Mouse (Mus musculus) hindbrain, embryonic 15.5 days (tissue): ENCODE measurements around the gene Fkbp14. TPM values are rescaled to one million over a fixed set of nuclear protein-coding genes. Genes with fewer than 3 reads are reported as not detected.

Source experiments
- ATAC-seq: fragments of 200-750 bp; cut with Nextera tagmentation; 2 replicates; pipeline ENCODE4 v1.8.0; 2017; ENCODE audit warnings: low read depth, moderate number of reproducible peaks, moderate TSS enrichment; ENCODE audit not compliant: low FRiP score
- H3K27ac ChIP-seq: fragments of 300-500 bp; sonication (generic); replicated peaks from 2 replicates; pipeline ENCODE4 v1.5.1; 2015; ENCODE audit warnings: mild to moderate bottlenecking, inconsistent platforms
- H3K27me3 ChIP-seq: fragments of 300-500 bp; sonication (generic); 2 replicates; pipeline ENCODE4 v1.6.1; 2015; ENCODE audit warnings: control low read depth, inconsistent platforms
- H3K36me3 ChIP-seq: fragments of 300-500 bp; sonication (generic); 2 replicates; pipeline ENCODE4 v1.6.1; 2015; ENCODE audit warnings: control low read depth, inconsistent platforms
- H3K4me1 ChIP-seq: fragments of 300-500 bp; sonication (generic); replicated peaks from 2 replicates; pipeline ENCODE4 v1.6.1; 2015; ENCODE audit warnings: control low read depth, inconsistent platforms
- H3K4me2 ChIP-seq: fragments of 300-500 bp; sonication (generic); 2 replicates; pipeline ENCODE4 v1.6.1; 2015; ENCODE audit warnings: moderate library complexity, mild to moderate bottlenecking, inconsistent platforms
- H3K4me3 ChIP-seq: fragments of 300-500 bp; sonication (generic); 2 replicates; pipeline ENCODE4 v1.5.1; 2015; ENCODE audit warnings: mild to moderate bottlenecking, inconsistent platforms
- H3K9ac ChIP-seq: fragments of 300-500 bp; sonication (generic); 2 replicates; pipeline ENCODE4 v1.6.1; 2015; ENCODE audit warnings: inconsistent platforms
- H3K9me3 ChIP-seq: fragments of 300-500 bp; sonication (generic); 2 replicates; pipeline ENCODE4 v1.6.1; 2016; ENCODE audit warnings: control low read depth, inconsistent platforms
- WGBS: fragments of 180-500 bp; shearing (Covaris S2); methylation state at CpG from one replicate; pipeline ENCODE4 v1.1.7; 2015; 5-methylcytosine and 5-hydroxymethylcytosine counted together
- polyA plus RNA-seq: library from polyadenylated mRNA; unstranded; fragments of >200 nt; fragmentation: Nextera tagmentation; extraction: Ambion mirVana; gene quantifications from 2 replicates; pipeline ENCODE4 v1.2.1, GENCODE M21; 2015

The Fkbp14 gene
- polyA plus RNA-seq, result 9.2 and 9.8 TPM in 2 replicates

GRCm38 (mm10) chr6:54597208-54597607 lies at the start of gene Fkbp14:
TSS of gene Fkbp14 (minus strand) at chr6:54597308.
- ATAC-seq, result no peak
- no peak within 1 kb of the TSS for H3K9ac ChIP-seq

GRCm38 (mm10) chr6:54643181-54643580 lies 46.1 kb upstream of the Fkbp14 start:
- H3K36me3 ChIP-seq, result peaks cover 18% of the 10 kb centered on the region; the same call in 1 of the 2 replicates
- no peak overlapping the region for H3K4me3 ChIP-seq
- H3K4me2 ChIP-seq, result no peak overlapping the region
- no peaks in the 10 kb centered on the region for H3K27me3 ChIP-seq
- 93% methylated on average over 4 of the region's 4 CpGs for WGBS
- ATAC-seq, result no peak
- no peaks in the 10 kb centered on the region for H3K9me3 ChIP-seq
- no peaks in the 10 kb centered on the region for H3K4me1 ChIP-seq
- no peak overlapping the region for H3K27ac ChIP-seq
- H3K9ac ChIP-seq, result no peak overlapping the region

More at GRCm38 (mm10) chr6:54597208-54597607, at the start of gene Fkbp14:
- Histone ChIP-seq H3K27me3 (no peaks in the 10 kb centered on the region), H3K9me3 (no peaks in the 10 kb centered on the region), H3K4me2 (peak within 1 kb of the TSS; percentile 70), H3K36me3 (no peaks in the 10 kb centered on the region), H3K4me1 (peaks cover 37% of the 10 kb centered on the region), H3K27ac (no peak within 1 kb of the TSS), H3K4me3 (peak within 1 kb of the TSS; percentile 83)
- 73% methylated on average over 4 of the region's 4 CpGs for WGBS

- no peaks in the 10 kb centered on the region for H3K4me1 ChIP-seq
- 85% methylated on average over 2 of the region's 2 CpGs for WGBS
- H3K4me2 ChIP-seq, result no peak overlapping the region
- peaks cover 22% of the 10 kb centered on the region for H3K36me3 ChIP-seq
- no peak for ATAC-seq
- no peak overlapping the region for H3K9ac ChIP-seq
- H3K27ac ChIP-seq, result no peak overlapping the region
- H3K4me3 ChIP-seq, result no peak overlapping the region
- no peaks in the 10 kb centered on the region for H3K27me3 ChIP-seq
- no peaks in the 10 kb centered on the region for H3K9me3 ChIP-seq
Measured at GRCm38 (mm10) chr6:54641953-54642352, 44.8 kb upstream of the Fkbp14 start.

DNA sequence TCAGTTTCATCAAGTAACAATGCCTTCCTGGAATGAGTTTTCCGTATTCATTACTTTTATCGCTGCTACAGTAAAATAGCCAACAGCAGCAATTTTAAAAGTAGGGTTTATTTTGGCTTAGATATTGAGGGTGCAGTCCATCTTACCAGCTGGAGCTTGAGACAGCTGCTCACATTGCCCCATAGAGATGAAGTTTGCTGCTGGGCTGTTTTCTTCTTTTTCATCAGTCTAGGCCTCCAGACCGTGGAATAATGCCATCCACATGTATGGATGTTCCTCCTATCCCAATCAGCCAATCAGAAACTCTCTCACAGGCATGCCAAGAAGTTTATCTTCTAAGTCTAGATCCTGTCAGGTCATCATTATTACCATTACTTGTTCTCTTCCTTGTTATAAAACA lies 42.8 kb upstream of the Fkbp14 start:
- no peak for ATAC-seq
- 89% methylated on average over 3 of the region's 3 CpGs for WGBS
- no peaks in the 10 kb centered on the region for H3K9me3 ChIP-seq

DNA sequence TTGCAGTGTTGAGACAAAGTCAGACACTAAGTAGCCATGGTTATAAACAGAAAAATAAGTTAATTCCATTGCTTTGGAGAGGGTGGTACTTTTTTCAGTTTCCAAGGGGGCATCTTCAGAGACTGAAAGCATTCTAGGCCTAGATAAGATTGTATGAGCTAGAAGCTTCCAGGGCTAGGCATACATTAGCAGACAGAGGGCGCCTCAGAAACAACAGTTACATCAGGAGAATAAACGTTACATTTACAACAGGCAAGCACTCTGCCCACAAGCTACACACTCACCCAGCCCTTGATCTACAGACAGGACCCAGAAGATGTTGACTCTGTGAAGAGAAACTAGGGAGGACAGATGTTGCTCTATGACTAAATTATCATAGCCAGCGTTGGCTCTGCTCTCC lies 34.4 kb upstream of the Fkbp14 start:
- Histone ChIP-seq H3K4me1 (no peaks in the 10 kb centered on the region), H3K27me3 (no peaks in the 10 kb centered on the region)
- 50% methylated on average over 3 of the region's 3 CpGs for WGBS

More for the DNA sequence above, 42.8 kb upstream of the Fkbp14 start:
- no peaks in the 10 kb centered on the region for H3K4me1 ChIP-seq
- no peaks in the 10 kb centered on the region for H3K27me3 ChIP-seq
- H3K36me3 ChIP-seq, result peaks cover 27% of the 10 kb centered on the region
- no peak overlapping the region for H3K9ac ChIP-seq
- H3K27ac ChIP-seq, result no peak overlapping the region
- no peak overlapping the region for H3K4me3 ChIP-seq
- H3K4me2 ChIP-seq, result no peak overlapping the region

DNA sequence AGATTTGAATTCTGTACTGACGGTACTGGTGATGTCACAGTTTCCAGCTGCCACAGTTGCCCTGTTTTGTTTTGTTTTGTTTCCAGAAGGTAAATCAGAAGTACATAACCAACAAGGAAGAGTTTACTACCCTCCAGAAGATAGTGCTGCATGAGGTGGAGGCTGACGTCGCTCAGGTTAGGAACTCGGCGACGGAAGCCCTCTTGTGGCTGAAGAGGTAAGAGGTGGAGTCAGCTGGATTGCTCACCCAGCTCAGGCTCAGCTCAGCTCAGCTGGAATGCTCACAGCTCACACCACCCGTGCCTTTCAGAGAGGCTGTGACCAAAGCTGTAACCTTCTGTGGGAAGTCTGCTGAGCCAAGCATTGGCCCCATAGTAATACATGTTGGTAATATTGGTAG lies 32.6 kb upstream of the Fkbp14 start:
- no peaks in the 10 kb centered on the region for H3K27me3 ChIP-seq
- WGBS, result 35% methylated on average over 7 of the region's 7 CpGs
- H3K4me3 ChIP-seq, result no peak overlapping the region
- no peak overlapping the region for H3K9ac ChIP-seq
- H3K4me2 ChIP-seq, result no peak overlapping the region
- no peaks in the 10 kb centered on the region for H3K9me3 ChIP-seq
- H3K4me1 ChIP-seq, result no peaks in the 10 kb centered on the region
- H3K27ac ChIP-seq, result no peak overlapping the region
- peaks cover 42% of the 10 kb centered on the region for H3K36me3 ChIP-seq
- no peak for ATAC-seq

More for the DNA sequence above, 34.4 kb upstream of the Fkbp14 start:
- Histone ChIP-seq H3K4me3 (no peak overlapping the region), H3K4me2 (no peak overlapping the region), H3K27ac (no peak overlapping the region), H3K9me3 (no peaks in the 10 kb centered on the region), H3K36me3 (peaks cover 37% of the 10 kb centered on the region), H3K9ac (no peak overlapping the region)
- no peak for ATAC-seq

GRCm38 (mm10) chr6:54628381-54628780 lies 31.3 kb upstream of the Fkbp14 start:
- H3K4me3 ChIP-seq, result no peak overlapping the region
- H3K9ac ChIP-seq, result no peak overlapping the region
- no peak overlapping the region for H3K4me2 ChIP-seq
- ATAC-seq, result no peak
- H3K27ac ChIP-seq, result no peak overlapping the region
- H3K9me3 ChIP-seq, result no peaks in the 10 kb centered on the region
- no peaks in the 10 kb centered on the region for H3K27me3 ChIP-seq
- H3K36me3 ChIP-seq, result peaks cover 50% of the 10 kb centered on the region
- H3K4me1 ChIP-seq, result no peaks in the 10 kb centered on the region
- WGBS, result 93% methylated on average over 3 of the region's 3 CpGs

DNA sequence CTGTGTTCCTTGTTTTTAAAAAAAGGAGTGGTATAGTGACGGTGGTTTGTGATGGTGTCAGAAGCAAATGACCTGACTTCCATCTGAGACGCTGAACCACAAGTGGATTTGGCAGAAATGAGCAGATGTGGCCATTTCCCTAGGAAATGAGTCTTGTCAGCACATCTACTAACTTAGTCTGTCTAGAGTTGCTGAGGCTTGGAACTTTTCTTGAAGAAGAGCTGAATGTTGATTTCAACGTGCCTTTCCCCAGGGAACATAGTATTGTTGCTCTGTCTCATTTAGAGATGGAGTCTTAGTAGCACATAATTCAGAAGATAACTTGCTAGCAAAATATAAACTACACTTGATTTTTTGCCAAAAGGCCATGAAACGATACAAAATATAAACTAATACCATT lies 23.2 kb upstream of the Fkbp14 start:
- Histone ChIP-seq H3K9me3 (no peaks in the 10 kb centered on the region), H3K4me1 (no peaks in the 10 kb centered on the region), H3K4me2 (no peak overlapping the region), H3K9ac (no peak overlapping the region), H3K27ac (no peak overlapping the region), H3K4me3 (no peak overlapping the region), H3K27me3 (no peaks in the 10 kb centered on the region), H3K36me3 (peaks cover 33% of the 10 kb centered on the region; the same call in 1 of the 2 replicates)
- no peak for ATAC-seq
- WGBS, result 85% methylated on average over 4 of the region's 4 CpGs

- no peak overlapping the region for H3K9ac ChIP-seq
- H3K4me3 ChIP-seq, result no peak overlapping the region
- no peaks in the 10 kb centered on the region for H3K9me3 ChIP-seq
- H3K4me1 ChIP-seq, result no peaks in the 10 kb centered on the region
- no peak overlapping the region for H3K27ac ChIP-seq
- H3K27me3 ChIP-seq, result no peaks in the 10 kb centered on the region
- WGBS, result 89% methylated on average over 7 of the region's 7 CpGs
- no peak for ATAC-seq
- H3K4me2 ChIP-seq, result no peak overlapping the region
- peaks cover 25% of the 10 kb centered on the region; the same call in 1 of the 2 replicates for H3K36me3 ChIP-seq
Measured at GRCm38 (mm10) chr6:54619530-54619929, 22.4 kb upstream of the Fkbp14 start.

DNA sequence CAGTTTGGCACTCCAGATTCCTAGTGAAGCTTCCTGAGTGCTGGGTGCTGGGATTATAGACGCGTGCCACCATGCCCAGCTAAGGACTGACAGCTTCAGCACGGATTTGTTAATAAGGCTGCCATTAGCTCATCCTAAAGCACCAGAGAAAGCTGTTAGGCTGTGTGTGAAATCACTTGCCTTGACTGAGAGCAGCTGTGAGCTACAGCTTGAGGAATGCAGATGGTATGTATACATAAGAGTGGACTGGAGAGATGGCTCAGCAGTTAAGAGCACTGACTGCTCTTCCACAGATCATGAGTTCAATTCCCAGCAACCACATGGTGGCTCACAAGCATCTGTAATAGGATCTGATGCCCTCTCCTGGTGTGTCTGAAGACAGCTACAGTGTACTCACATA lies 20.3 kb upstream of the Fkbp14 start:
- no peak for ATAC-seq
- H3K36me3 ChIP-seq, result 0 out of 2 replicates have a peak, but pooled peaks cover 14% of the 10 kb centered on the region
- H3K27ac ChIP-seq, result no peak overlapping the region
- no peaks in the 10 kb centered on the region for H3K9me3 ChIP-seq
- H3K4me3 ChIP-seq, result no peak overlapping the region
- H3K27me3 ChIP-seq, result no peaks in the 10 kb centered on the region
- no peaks in the 10 kb centered on the region for H3K4me1 ChIP-seq
- WGBS, result 89% methylated on average over 3 of the region's 3 CpGs
- no peak overlapping the region for H3K9ac ChIP-seq
- no peak overlapping the region for H3K4me2 ChIP-seq

DNA sequence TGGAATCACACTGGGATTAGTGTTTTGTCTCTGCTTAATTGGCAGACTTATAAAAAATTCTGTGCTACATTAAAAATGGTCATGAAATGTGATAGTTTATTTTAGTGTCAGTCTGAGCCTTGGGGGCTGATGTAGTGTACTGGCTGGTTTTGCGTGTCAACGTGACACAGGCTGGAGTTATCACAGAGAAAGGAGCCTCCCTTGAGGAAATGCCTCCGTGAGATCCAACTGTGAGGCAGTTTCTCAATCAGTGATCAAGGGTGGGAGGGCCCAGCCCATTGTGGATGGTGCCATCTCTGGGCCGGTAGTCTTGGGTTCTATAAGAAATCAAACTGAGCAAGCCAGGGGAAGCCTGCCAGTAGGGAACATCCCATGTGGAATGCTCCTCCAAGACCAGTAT lies 9.1 kb upstream of the Fkbp14 start:
- Histone ChIP-seq H3K4me2 (no peak overlapping the region), H3K27ac (no peak overlapping the region), H3K9ac (no peak overlapping the region), H3K9me3 (no peaks in the 10 kb centered on the region), H3K4me3 (no peak overlapping the region), H3K36me3 (peaks cover 3% of the 10 kb centered on the region; the same call in 1 of the 2 replicates), H3K27me3 (no peaks in the 10 kb centered on the region), H3K4me1 (no peaks in the 10 kb centered on the region)
- ATAC-seq, result no peak
- WGBS, result 48% methylated on average over 4 of the region's 4 CpGs

DNA sequence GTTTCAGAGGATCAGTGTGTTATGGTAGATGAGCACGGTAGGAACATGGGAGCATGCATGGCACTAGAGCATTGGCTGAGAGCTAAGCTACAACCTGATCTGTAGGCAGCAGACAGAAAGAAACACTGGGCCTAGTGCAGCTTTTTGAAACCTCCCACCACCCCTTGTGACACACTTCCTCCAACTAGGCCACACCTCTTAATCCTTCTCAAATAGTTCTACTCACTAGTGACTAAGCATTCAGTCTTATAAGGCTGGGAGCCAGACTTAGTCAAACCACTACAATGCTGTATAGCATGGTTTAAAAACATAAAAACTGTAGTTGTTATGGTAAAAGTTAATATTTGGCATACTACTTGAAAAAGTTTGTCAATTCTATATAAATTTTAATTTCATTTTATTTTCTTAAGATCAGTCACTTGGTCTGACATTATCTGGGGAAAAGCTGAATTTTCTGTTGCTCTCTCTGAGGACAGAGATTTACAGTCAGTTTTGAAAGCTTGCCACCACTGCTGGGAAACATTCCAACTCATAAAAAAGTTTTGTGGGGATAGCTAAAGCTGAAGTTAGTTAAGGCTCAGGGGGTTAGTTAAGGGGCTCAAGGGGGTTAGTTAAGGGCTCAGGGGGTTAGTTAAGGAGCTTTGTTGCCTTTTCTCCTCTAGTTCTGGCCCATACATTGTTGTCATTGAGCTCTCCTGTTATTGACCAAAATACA lies 7.0 kb upstream of the Fkbp14 start:
- no peaks in the 10 kb centered on the region for H3K4me1 ChIP-seq
- no peaks in the 10 kb centered on the region for H3K36me3 ChIP-seq
- H3K27ac ChIP-seq, result no peak overlapping the region
- H3K9ac ChIP-seq, result no peak overlapping the region
- ATAC-seq, result no peak
- H3K27me3 ChIP-seq, result no peaks in the 10 kb centered on the region
- H3K4me3 ChIP-seq, result no peak overlapping the region
- no peak overlapping the region for H3K4me2 ChIP-seq
- WGBS, result 91% methylated on average over 1 of the region's 1 CpGs
- H3K9me3 ChIP-seq, result no peaks in the 10 kb centered on the region

DNA sequence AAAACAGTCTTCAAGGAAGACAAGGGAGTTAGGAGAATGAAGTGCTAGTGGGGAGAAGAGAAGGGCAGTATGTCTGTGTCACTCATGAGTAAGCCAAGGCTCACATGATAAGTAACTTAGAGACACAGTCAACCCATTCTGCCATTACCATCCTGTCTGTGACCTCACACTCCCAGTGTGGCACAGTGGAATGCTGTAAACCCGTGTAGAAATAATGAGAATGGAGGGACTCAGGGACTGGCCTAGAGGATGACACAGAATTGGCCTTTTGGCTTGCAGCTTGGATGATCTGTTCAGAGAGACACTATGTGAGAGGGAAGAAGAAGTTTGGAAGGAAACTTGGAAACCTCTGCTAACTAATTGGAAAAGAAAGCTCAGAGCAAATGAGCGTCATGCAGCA lies 5.8 kb upstream of the Fkbp14 start:
- H3K9me3 ChIP-seq, result no peaks in the 10 kb centered on the region
- H3K27ac ChIP-seq, result no peak overlapping the region
- no peaks in the 10 kb centered on the region for H3K36me3 ChIP-seq
- H3K4me1 ChIP-seq, result peaks cover under 1% of the 10 kb centered on the region; the same call in 1 of the 2 replicates
- H3K4me2 ChIP-seq, result no peak overlapping the region
- no peak overlapping the region for H3K9ac ChIP-seq
- H3K27me3 ChIP-seq, result no peaks in the 10 kb centered on the region
- no peak for ATAC-seq
- H3K4me3 ChIP-seq, result no peak overlapping the region
- WGBS, result 87% methylated on average over 2 of the region's 2 CpGs
